8 mouse cellular contexts compared by ENCODE assay signal in the genomic region with DNA sequence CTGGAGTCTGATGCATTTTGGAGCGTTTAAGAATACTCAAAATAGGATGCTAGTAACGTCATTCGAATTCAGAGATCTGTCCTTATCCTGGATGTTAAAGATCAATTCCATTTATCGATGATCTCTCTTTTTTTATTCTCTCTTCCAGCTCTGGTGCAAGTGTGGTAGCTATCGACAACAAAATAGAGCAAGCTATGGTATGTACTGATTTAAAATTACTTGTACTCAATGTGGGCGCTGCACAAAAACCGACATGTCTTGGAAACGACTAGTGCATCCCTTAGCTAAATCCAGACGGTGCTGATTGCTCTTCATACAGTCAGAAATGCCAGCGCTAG. TPM values are rescaled to one million over a fixed set of nuclear protein-coding genes. Genes with fewer than 3 reads are reported as not detected.
DNase-seq lines count a peak whose midpoint lies in the region; ATAC-seq and TF ChIP-seq lines count a peak whose summit lies in the region.

No protein-coding gene starts in this region.

- WGBS in kidney, adult 2 months = under 1% methylated on average over 10 of the region's 10 CpGs
- under 1% methylated on average over 10 of the region's 10 CpGs for WGBS in hindbrain, embryonic 11.5 days
- WGBS in midbrain, embryonic 11.5 days = 2% methylated on average over 10 of the region's 10 CpGs

- DNase-seq in kidney, adult 2 months = no peak
- no peak for DNase-seq in kidney, postnatal 10 days
- DNase-seq in MEL-GATA-1-ER (ENCODE audit: extremely low read depth, low read depth) = peak; percentile 6
- no peak for DNase-seq in hindbrain, embryonic 11.5 days (ENCODE audit: low spot score)
- DNase-seq in midbrain, embryonic 11.5 days (ENCODE audit: low spot score, missing footprints) = no peak
- DNase-seq in urinary bladder, postnatal 36 days (ENCODE audit: low spot score in 2 of 2) = no peak
- DNase-seq in spleen, adult 18-20 months = no peak
- DNase-seq in cerebellum, adult 11-12 months = no peak

- H3K9me3 ChIP-seq in hindbrain, embryonic 11.5 days (ENCODE audit: control insufficient read depth, low read length) = no peaks in the 10 kb centered on the region
- H3K9me3 ChIP-seq in midbrain, embryonic 11.5 days (ENCODE audit: control insufficient read depth, low read length) = no peaks in the 10 kb centered on the region

- H3K27me3 ChIP-seq in kidney, adult 2 months (replicated peaks; ENCODE audit: control insufficient read depth, insufficient read depth, low read length) = no peaks in the 10 kb centered on the region
- no peaks in the 10 kb centered on the region for H3K27me3 ChIP-seq in hindbrain, embryonic 11.5 days (ENCODE audit: control insufficient read depth, insufficient read depth, low read length)
- no peaks in the 10 kb centered on the region for H3K27me3 ChIP-seq in midbrain, embryonic 11.5 days (ENCODE audit: control insufficient read depth, insufficient read depth, low read length)

- no peak for ATAC-seq in hindbrain, embryonic 11.5 days (ENCODE audit: low FRiP score)
- no peak for ATAC-seq in midbrain, embryonic 11.5 days (ENCODE audit: low FRiP score)

- H3K9ac ChIP-seq in hindbrain, embryonic 11.5 days (ENCODE audit: low read depth, low read length) = peak overlapping the region; percentile 97
- H3K9ac ChIP-seq in midbrain, embryonic 11.5 days (ENCODE audit: low read length) = peak overlapping the region; percentile 96

- H3K4me3 ChIP-seq in kidney, adult 2 months (ENCODE audit: insufficient read depth, low read depth, low read length) = peak overlapping the region; percentile 83
- H3K4me3 ChIP-seq in hindbrain, embryonic 11.5 days (ENCODE audit: low read depth, low read length) = peak overlapping the region; percentile 75
- H3K4me3 ChIP-seq in midbrain, embryonic 11.5 days (ENCODE audit: low read depth, low read length) = peak overlapping the region; percentile 53

- TF ChIP-seq POLR2A in kidney, adult 2 months (IDR thresholded peaks at IDR 0.05; ENCODE audit: low read depth, low read length) = no peak

- H3K36me3 ChIP-seq in kidney, adult 2 months (ENCODE audit: control insufficient read depth, insufficient read depth, low read length) = peaks cover 6% of the 10 kb centered on the region; the same call in 1 of the 2 replicates
- H3K36me3 ChIP-seq in hindbrain, embryonic 11.5 days (ENCODE audit: control insufficient read depth, insufficient read depth, low read length) = 0 out of 2 replicates have a peak, but pooled peaks cover 5% of the 10 kb centered on the region
- peaks cover 5% of the 10 kb centered on the region; the same call in 1 of the 2 replicates for H3K36me3 ChIP-seq in midbrain, embryonic 11.5 days (ENCODE audit: control insufficient read depth, insufficient read depth, low read length)

- no peak for TF ChIP-seq CTCF in kidney, adult 2 months (conservative IDR thresholded peaks at IDR 0.05; ENCODE audit: insufficient read depth, insufficient read length, low read depth, low read length)

- peaks cover 10% of the 10 kb centered on the region; the same call in 1 of the 2 replicates for H3K4me1 ChIP-seq in kidney, adult 2 months (ENCODE audit: control insufficient read depth, insufficient read depth, low read length)
- no peaks in the 10 kb centered on the region for H3K4me1 ChIP-seq in hindbrain, embryonic 11.5 days (replicated peaks; ENCODE audit: control insufficient read depth, insufficient read depth, low read length)
- H3K4me1 ChIP-seq in midbrain, embryonic 11.5 days (ENCODE audit: control insufficient read depth, insufficient read depth, low read length) = peaks cover 10% of the 10 kb centered on the region

- H3K27ac ChIP-seq in kidney, adult 2 months (ENCODE audit: insufficient read depth, low read depth, low read length) = peak overlapping the region; percentile 98
- H3K27ac ChIP-seq in hindbrain, embryonic 11.5 days (ENCODE audit: low read depth, low read length) = peak overlapping the region; percentile 99
- H3K27ac ChIP-seq in midbrain, embryonic 11.5 days (ENCODE audit: low read depth, low read length) = peak overlapping the region; percentile 100

- peak overlapping the region; percentile 63 for H3K4me2 ChIP-seq in hindbrain, embryonic 11.5 days (replicated peaks; ENCODE audit: low read depth, low read length)
- H3K4me2 ChIP-seq in midbrain, embryonic 11.5 days = peak overlapping the region; percentile 86

RNA-seq across cellular contexts. Expression of a gene that starts 51.6 kb away (rescaled TPM):
- 1.0 and 2.0 TPM in 2 replicates for polyA plus RNA-seq in kidney, adult 2 months (2012; rRNA removed)
- polyA plus RNA-seq in hindbrain, embryonic 11.5 days (2014; fragmentation: Nextera tagmentation; extraction: Ambion mirVana) = 46.1 TPM in 2 replicates
- 45.5 and 47.3 TPM in 2 replicates for polyA plus RNA-seq in midbrain, embryonic 11.5 days (2014; fragmentation: Nextera tagmentation; extraction: Ambion mirVana)

Comparison
In these comparisons a context has a peak if more than half of its experiments do, and no peak if none do; other contexts are left out.
1. RNA of a gene that starts 51.6 kb away (polyA plus RNA-seq): 45.5 to 47.3 TPM in midbrain, embryonic 11.5 days and 46.1 TPM in hindbrain, embryonic 11.5 days; 1.0 to 2.0 TPM in kidney, adult 2 months; every median in the first group is over 10 times any median in the second.
2. Peak in every context shown above with its lines, with median percentiles within 50 percentile points of each other: H3K27ac ChIP-seq and H3K4me3 ChIP-seq.